ENCODE assay signal across 32 mouse cellular contexts in the genomic region with DNA sequence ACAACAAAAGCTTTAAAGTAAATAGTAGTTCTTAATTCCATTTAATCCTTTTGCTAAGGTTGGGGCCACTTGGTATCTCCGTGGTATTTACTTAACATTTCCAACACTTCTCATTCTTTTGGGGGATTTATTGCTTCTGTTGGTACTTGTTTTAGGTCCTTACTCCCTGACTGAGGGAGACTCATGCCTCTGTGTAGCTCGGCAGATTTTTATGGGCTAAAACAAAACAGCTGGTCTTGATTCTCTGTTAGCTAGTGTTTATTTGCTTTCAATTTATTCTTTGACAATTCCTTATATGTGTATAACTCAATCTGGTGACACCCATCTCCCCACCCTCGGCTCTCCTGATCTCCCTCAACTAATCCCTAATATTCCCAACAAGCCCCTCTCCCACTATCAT.
"Had no signal": no experiment of that assay in that cellular context is flagged by ENCODE, and none has a peak within 500 bp of the region (broad histone marks: within the 10 kb centered on the region; RNA-seq: fewer than 3 reads in every experiment).

No protein-coding gene starts in this region.

- H3K36me3 ChIP-seq: heart, embryonic 10.5 days; heart, embryonic 12.5 days; heart, embryonic 13.5 days; heart, embryonic 15.5 days; hindbrain, embryonic 10.5 days; hindbrain, embryonic 12.5 days; hindbrain, embryonic 13.5 days; hindbrain, embryonic 15.5 days; intestine, embryonic 15.5 days had no signal

- H3K9ac ChIP-seq: heart, embryonic 12.5 days; heart, embryonic 13.5 days; heart, embryonic 15.5 days; hindbrain, embryonic 12.5 days; hindbrain, embryonic 13.5 days; hindbrain, embryonic 14.5 days; hindbrain, embryonic 15.5 days; intestine, embryonic 15.5 days had no signal

- H3K9me3 ChIP-seq: heart, embryonic 10.5 days; heart, embryonic 12.5 days; heart, embryonic 13.5 days; heart, embryonic 15.5 days; hindbrain, embryonic 10.5 days; hindbrain, embryonic 12.5 days; hindbrain, embryonic 13.5 days; hindbrain, embryonic 15.5 days; intestine, embryonic 15.5 days had no signal

- H3K4me3 ChIP-seq: heart, adult 2 months; heart, embryonic 10.5 days; heart, embryonic 12.5 days; heart, embryonic 13.5 days; heart, embryonic 15.5 days; hindbrain, embryonic 10.5 days; hindbrain, embryonic 12.5 days; hindbrain, embryonic 13.5 days; hindbrain, embryonic 15.5 days; intestine, embryonic 15.5 days; layer of hippocampus, adult 2 months; left cerebral cortex, adult 2 months had no signal

- DNase-seq: heart, adult 2 months; heart, postnatal 10 days; heart, postnatal 14 days; heart, postnatal 36 days; heart, postnatal 4 days; kidney, adult 11 months; kidney, adult 8-10 months; kidney, adult 9 months; kidney, postnatal 10 days; kidney, postnatal 14 days; kidney, postnatal 25 days; kidney, postnatal 4 days; layer of hippocampus, adult 9-11 months; layer of hippocampus, postnatal 36 days had no signal

- H3K4me2 ChIP-seq: heart, embryonic 11.5 days; heart, embryonic 12.5 days; heart, embryonic 13.5 days; heart, embryonic 15.5 days; hindbrain, embryonic 12.5 days; hindbrain, embryonic 13.5 days; hindbrain, embryonic 14.5 days; hindbrain, embryonic 15.5 days; intestine, embryonic 15.5 days had no signal

- ATAC-seq: hindbrain, embryonic 16.5 days; hindbrain, postnatal 0 days; inflammation-experienced regulatory T-cells, adult 6 months; intestine, embryonic 15.5 days; intestine, embryonic 16.5 days; intestine, postnatal 0 days had no signal

- H3K27ac ChIP-seq: heart, adult 2 months; heart, embryonic 10.5 days; heart, embryonic 13.5 days; heart, embryonic 15.5 days; hindbrain, embryonic 10.5 days; hindbrain, embryonic 12.5 days; hindbrain, embryonic 13.5 days; hindbrain, embryonic 14.5 days; hindbrain, embryonic 15.5 days; hindbrain, postnatal 0 days; intestine, embryonic 15.5 days; layer of hippocampus, adult 2 months; left cerebral cortex, adult 2 months had no signal

- H3K4me1 ChIP-seq: heart, embryonic 10.5 days; heart, embryonic 12.5 days; heart, embryonic 13.5 days; heart, embryonic 15.5 days; hindbrain, embryonic 10.5 days; hindbrain, embryonic 12.5 days; hindbrain, embryonic 13.5 days; hindbrain, embryonic 15.5 days; intestine, embryonic 15.5 days had no signal

- H3K27me3 ChIP-seq: heart, embryonic 12.5 days; heart, embryonic 13.5 days; heart, embryonic 15.5 days; hindbrain, embryonic 12.5 days; hindbrain, embryonic 13.5 days; hindbrain, embryonic 15.5 days; intestine, embryonic 15.5 days had no signal
